ENCODE assay signal across 23 mouse cellular contexts in genomic region chr7:96972138-96972904, GRCm38 (mm10). TPM values are rescaled to one million over a fixed set of nuclear protein-coding genes. Genes with fewer than 3 reads are reported as not detected.
DNase-seq lines count a peak whose midpoint lies in the region; ATAC-seq and TF ChIP-seq lines count a peak whose summit lies in the region.
"Had no signal": no experiment of that assay in that cellular context is flagged by ENCODE, and none has a peak within 500 bp of the region (broad histone marks: within the 10 kb centered on the region; RNA-seq: fewer than 3 reads in every experiment).

No protein-coding gene starts in this region.

- no peaks in the 10 kb centered on the region; the same call in 1 of the 2 replicates for H3K36me3 ChIP-seq in liver, embryonic 11.5 days (ENCODE audit: control insufficient read depth, insufficient read depth, low read length)
- no peaks in the 10 kb centered on the region for H3K36me3 ChIP-seq in liver, embryonic 14.5 days (replicated peaks; ENCODE audit: control insufficient read depth, insufficient read depth, low read depth)
- peaks cover 39% of the 10 kb centered on the region for H3K36me3 ChIP-seq in megakaryocyte, embryonic 14.5 days (replicated peaks; ENCODE audit: low read length)

- no peaks in the 10 kb centered on the region for H3K9me3 ChIP-seq in liver, embryonic 11.5 days (ENCODE audit: control insufficient read depth, low read length)
- H3K9me3 ChIP-seq in liver, embryonic 14.5 days (ENCODE audit: control insufficient read depth, low read length), result no peaks in the 10 kb centered on the region
- no peaks in the 10 kb centered on the region for H3K9me3 ChIP-seq in megakaryocyte, embryonic 14.5 days
- H3K9me3 ChIP-seq: forebrain, embryonic 10.5 days; limb, embryonic 15.5 days had no signal

- WGBS in liver, embryonic 11.5 days, result 49% methylated on average over 8 of the region's 8 CpGs
- WGBS in liver, embryonic 14.5 days (ENCODE audit: insufficient replicate concordance), result 23% methylated on average over 8 of the region's 8 CpGs

- H3K27ac ChIP-seq in liver, embryonic 11.5 days (ENCODE audit: low read depth, low read length), result peak overlapping the region; percentile 19; the same call in 1 of the 2 replicates
- H3K27ac ChIP-seq in liver, embryonic 14.5 days, result no peak overlapping the region
- H3K27ac ChIP-seq: forebrain, embryonic 10.5 days; left cerebral cortex, adult 2 months; limb, embryonic 15.5 days had no signal

- H3K27me3 ChIP-seq in liver, embryonic 11.5 days (replicated peaks; ENCODE audit: control insufficient read depth, insufficient read depth, low read length), result no peaks in the 10 kb centered on the region
- H3K27me3 ChIP-seq in liver, embryonic 14.5 days (ENCODE audit: control insufficient read depth, insufficient read depth, low read length), result no peaks in the 10 kb centered on the region
- H3K27me3 ChIP-seq in megakaryocyte, embryonic 14.5 days (replicated peaks), result no peaks in the 10 kb centered on the region
- H3K27me3 ChIP-seq: CH12.LX; limb, embryonic 15.5 days had no signal

- peak overlapping the region; percentile 6; the same call in 1 of the 2 replicates for H3K4me2 ChIP-seq in liver, embryonic 11.5 days
- H3K4me2 ChIP-seq in liver, embryonic 14.5 days (ENCODE audit: low read depth), result peak overlapping the region; percentile 47
- H3K4me2 ChIP-seq: limb, embryonic 15.5 days; midbrain, embryonic 11.5 days had no signal

- no peak for DNase-seq in liver, embryonic 11.5 days (ENCODE audit: low spot score)
- no peak for DNase-seq in liver
- no peak for DNase-seq in liver, embryonic 14.5 days (ENCODE audit: low read depth in 3 of 3, low spot score in 3 of 3)
- no peak for DNase-seq in adrenal gland, postnatal 14 days
- DNase-seq in testis, postnatal 10 days (ENCODE audit: low spot score), result no peak
- DNase-seq: adrenal gland, postnatal 25 days; B cell, adult 2 months; cerebellum, adult 8-10 months; gastrocnemius, postnatal 25 days; kidney, adult 11 months; layer of hippocampus, adult 9-11 months; right cerebral cortex, postnatal 4 days; thymus, adult 2 months; thymus, postnatal 4 days had no signal

- no peak for TF ChIP-seq CTCF in liver, embryonic 14.5 days (IDR thresholded peaks at IDR 0.05; ENCODE audit: low read depth)

- H3K4me1 ChIP-seq in liver, embryonic 11.5 days (replicated peaks; ENCODE audit: control insufficient read depth, insufficient read depth, low read length), result peaks cover 21% of the 10 kb centered on the region
- H3K4me1 ChIP-seq in liver, embryonic 14.5 days (replicated peaks; ENCODE audit: control insufficient read depth in 2 of 2, insufficient read depth in 2 of 2, low read length in 1 of 2), result peaks cover 18 to 20% of the 10 kb centered on the region in 2 experiments
- peaks cover 59% of the 10 kb centered on the region for H3K4me1 ChIP-seq in megakaryocyte, embryonic 14.5 days
- H3K4me1 ChIP-seq: limb, embryonic 15.5 days had no signal

- H3K9ac ChIP-seq in liver, embryonic 11.5 days (ENCODE audit: low read depth, low read length), result no peak overlapping the region
- no peak overlapping the region for H3K9ac ChIP-seq in liver, embryonic 14.5 days (replicated peaks)
- H3K9ac ChIP-seq: limb, embryonic 15.5 days had no signal

- TF ChIP-seq EP300 in liver, embryonic 14.5 days (IDR thresholded peaks at IDR 0.05; ENCODE audit: low read depth), result peak; percentile 29; the same call in 1 of the 2 replicates

- H3K4me3 ChIP-seq in liver, embryonic 11.5 days (ENCODE audit: low read depth, low read length), result no peak overlapping the region
- H3K4me3 ChIP-seq in liver, embryonic 14.5 days (ENCODE audit: insufficient read depth in 1 of 2, low read depth in 2 of 2, low read length in 2 of 2), result no peak overlapping the region
- H3K4me3 ChIP-seq in megakaryocyte, embryonic 14.5 days (replicated peaks), result peak overlapping the region; percentile 6
- H3K4me3 ChIP-seq: forebrain, embryonic 10.5 days; left cerebral cortex, adult 2 months; limb, embryonic 15.5 days had no signal

- peak; percentile 47 for ATAC-seq in liver, embryonic 11.5 days (replicated peaks; ENCODE audit: low FRiP score)
- ATAC-seq in common myeloid progenitor, adult 5-6 weeks (replicated peaks; ENCODE audit: low read depth, poor library complexity, severe bottlenecking), result peak; percentile 37; the same call in 1 of the 2 replicates
- peak; percentile 57; the same call in 1 of the 2 replicates for ATAC-seq in liver, embryonic 14.5 days (ENCODE audit: insufficient read depth)
- ATAC-seq: activated CD4-positive, CD25-positive, alpha-beta regulatory T cell, adult 4 months; forebrain, embryonic 16.5 days had no signal

RNA-seq across cellular contexts. Expression of gene Nars2, which starts 21.0 kb away (rescaled TPM):
- 31.2 and 37.6 TPM in 2 replicates for polyA plus RNA-seq in liver, embryonic 11.5 days (2014; fragmentation: Nextera tagmentation; extraction: Ambion mirVana)
- 9.4 and 17.9 TPM in 2 replicates for total RNA-seq in common myeloid progenitor, adult 5-6 weeks (2017)
- polyA plus RNA-seq in liver, embryonic 14.5 days (2012; rRNA removed), result 2.7 and 4.9 TPM in 2 replicates
- polyA plus RNA-seq in liver, embryonic 14.5 days (2014; fragmentation: Nextera tagmentation; extraction: Ambion mirVana), result 16.1 and 16.9 TPM in 2 replicates
- 1.1 TPM in 1 of 2 replicates, not detected in the other for polyA plus RNA-seq in megakaryocyte, embryonic 14.5 days (2012; ENCODE audit: insufficient read depth, low replicate concordance)
- total RNA-seq in adrenal gland, postnatal 14 days (2021), result 19.3 and 23.8 TPM in 2 replicates
